Mouse (Mus musculus) R1 (cell line): ENCODE results near the gene Irf2bpl.

Experiments used
- DNase-seq: peaks from one replicate; pipeline ENCODE4 v3.0.0-alpha.2; 2018; ENCODE audit warnings: low read depth, low spot score

The Irf2bpl gene

DNA sequence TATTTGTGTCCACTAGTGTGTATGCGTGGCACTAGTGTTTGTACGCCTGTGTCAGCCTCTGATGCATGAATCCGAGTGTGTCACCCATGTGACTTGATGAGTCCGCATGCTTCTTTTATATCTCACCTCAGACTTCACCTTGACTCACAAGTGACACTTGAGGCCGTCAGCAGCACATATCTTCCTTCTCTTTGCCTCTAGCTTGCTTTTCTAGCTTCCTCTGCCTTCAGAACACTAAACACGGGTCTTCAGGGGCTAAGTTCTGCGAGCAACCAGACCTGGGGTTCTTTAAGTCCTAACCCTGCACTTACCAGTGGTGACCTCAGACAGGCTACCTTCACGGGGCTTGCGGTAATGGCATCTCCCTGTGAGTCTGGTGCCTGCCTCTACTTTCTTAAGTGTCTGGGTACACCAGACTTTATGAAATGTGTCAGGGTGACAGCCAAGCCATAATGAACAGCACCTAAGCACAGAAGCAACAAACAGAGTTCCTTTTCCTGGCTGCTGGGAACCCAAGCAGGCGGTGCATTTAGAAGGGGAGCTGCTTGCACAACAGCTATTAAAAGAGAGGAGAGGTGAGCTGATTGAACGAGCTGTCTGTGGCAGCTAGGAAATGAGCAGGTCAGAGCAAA lies 51.9 kb downstream of the Irf2bpl start:
- no peak for DNase-seq

DNA sequence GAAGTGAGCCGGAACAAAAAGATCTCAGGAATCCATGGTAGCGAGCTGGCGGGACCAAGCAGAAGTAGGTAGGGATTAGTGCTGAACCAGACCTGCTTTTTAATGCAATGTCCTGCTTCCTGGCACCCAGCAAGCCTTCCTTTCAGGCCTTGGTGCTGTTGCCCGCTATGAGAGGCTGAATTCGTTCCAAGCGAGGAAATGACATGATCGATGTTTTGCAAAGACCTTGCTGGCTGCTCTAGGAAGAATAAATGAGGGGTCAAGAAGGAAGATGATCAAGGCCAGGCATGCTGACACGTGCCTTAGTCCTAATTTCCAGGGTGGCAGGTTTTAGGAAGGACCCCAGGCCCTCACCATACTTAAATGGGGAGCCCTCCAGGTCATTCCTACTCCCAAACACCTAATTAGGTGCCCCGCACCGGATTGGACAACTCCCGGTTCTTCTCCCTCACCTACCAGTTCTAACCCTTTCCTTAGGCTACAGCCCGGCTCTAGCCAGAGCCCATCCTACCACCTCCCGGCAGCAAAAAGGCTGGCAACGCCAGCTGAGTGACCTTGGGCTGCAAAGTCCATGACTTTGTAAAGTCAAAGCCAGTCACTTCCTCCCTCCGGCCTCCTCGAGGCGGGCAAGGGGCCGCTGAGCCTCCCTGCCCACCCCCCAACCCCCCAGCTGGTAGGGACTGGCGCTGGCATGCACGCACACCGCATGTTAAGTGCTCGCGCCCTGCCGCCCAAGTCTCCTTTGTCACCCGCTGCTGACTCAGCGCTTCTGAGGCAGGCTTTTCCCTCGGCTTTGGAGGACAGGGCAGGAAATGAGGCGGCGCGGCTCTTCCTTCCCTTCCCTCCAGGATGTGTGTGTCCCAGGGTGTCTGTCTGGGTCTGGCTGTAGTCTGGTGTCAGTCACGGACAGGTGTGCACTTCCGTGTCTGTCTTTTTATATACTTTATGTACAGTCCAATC lies 52.7 kb downstream of the Irf2bpl start:
- DNase-seq, result peak; percentile 88
